Mouse (Mus musculus): ENCODE results near the gene Cxcl17.

DNA sequence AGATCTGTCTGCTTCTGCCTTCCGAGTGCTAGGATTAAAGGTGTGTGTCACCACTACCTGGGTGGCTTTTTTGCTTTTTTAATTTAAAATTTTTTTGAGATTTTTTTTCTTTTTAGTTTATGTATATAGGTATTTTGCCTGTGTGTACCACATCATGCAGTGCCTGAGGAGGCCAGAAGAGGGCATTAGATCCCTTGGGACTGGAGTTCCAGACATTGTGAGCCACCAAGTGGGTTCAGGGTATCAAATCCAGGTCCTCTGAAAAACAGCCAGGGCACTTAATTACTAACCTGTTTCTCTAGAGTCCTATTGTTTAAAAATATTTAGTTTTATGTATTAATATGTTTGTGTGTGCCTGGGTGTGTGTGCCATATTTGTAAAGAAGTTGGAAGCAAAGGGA, 4.9 kb upstream of the Cxcl17 start:
- no peak for TF ChIP-seq POLR2A (IDR thresholded peaks at IDR 0.05; ENCODE audit: extremely low read depth, insufficient read depth, low read length)
- TF ChIP-seq CTCF (IDR thresholded peaks at IDR 0.05; ENCODE audit: low read depth, low read length): peak; percentile 60; the same call in 1 of the 2 replicates
